Mouse (Mus musculus): ENCODE data around the gene Zfp467.

GRCm38 (mm10) chr6:48395105-48396007 is 50.3 kb downstream of the Zfp467 start, which contains the start of gene Krba1:
- TF ChIP-seq CTCF (IDR thresholded peaks at IDR 0.05; ENCODE audit: insufficient read depth, low read length) (no peak), POLR2A (IDR thresholded peaks at IDR 0.05; ENCODE audit: borderline replicate concordance, extremely low read depth, low read depth, low read length) (0 out of 2 replicates have a peak, but pooled peaks have one; percentile 18)
